Mouse (Mus musculus) heart, embryonic 15.5 days (tissue): ENCODE measurements around the gene Adora3. TPM values are rescaled to one million over a fixed set of nuclear protein-coding genes. Genes with fewer than 3 reads are reported as not detected.
A peak's percentile ranks its signal among the peaks of the same experiment; 100 is the strongest.

Source experiments
- ATAC-seq: fragments of 200-750 bp; cut with Nextera tagmentation; replicated peaks from 2 replicates; pipeline ENCODE4 v1.8.0; 2017; ENCODE audit warnings: low read depth, moderate TSS enrichment; ENCODE audit not compliant: insufficient number of reproducible peaks, insufficient read depth, low FRiP score
- H3K27ac ChIP-seq: fragments of 300-500 bp; sonication (generic); 2 replicates; pipeline ENCODE4 v1.5.1; 2015; ENCODE audit warnings: mild to moderate bottlenecking, inconsistent platforms
- H3K27me3 ChIP-seq: fragments of 300-500 bp; sonication (generic); 2 replicates; pipeline ENCODE4 v1.6.1; 2015; ENCODE audit warnings: inconsistent platforms
- H3K36me3 ChIP-seq: fragments of 300-500 bp; sonication (generic); 2 replicates; pipeline ENCODE4 v1.6.1; 2015; ENCODE audit warnings: mild to moderate bottlenecking, inconsistent platforms
- H3K4me1 ChIP-seq: fragments of 300-500 bp; sonication (generic); replicated peaks from 2 replicates; pipeline ENCODE4 v1.6.1; 2015; ENCODE audit warnings: inconsistent platforms
- H3K4me2 ChIP-seq: fragments of 300-500 bp; sonication (generic); 2 replicates; pipeline ENCODE4 v1.6.1; 2015; ENCODE audit warnings: inconsistent platforms, mild to moderate bottlenecking, moderate library complexity
- H3K4me3 ChIP-seq: fragments of 300-500 bp; sonication (generic); 2 replicates; pipeline ENCODE4 v1.5.1; 2015; ENCODE audit warnings: mild to moderate bottlenecking, inconsistent platforms
- H3K9ac ChIP-seq: fragments of 300-500 bp; sonication (generic); 2 replicates; pipeline ENCODE4 v1.6.1; 2015; ENCODE audit warnings: mild to moderate bottlenecking, inconsistent platforms
- H3K9me3 ChIP-seq: fragments of 300-500 bp; sonication (generic); replicated peaks from 2 replicates; pipeline ENCODE4 v1.6.1; 2016; ENCODE audit warnings: inconsistent platforms
- WGBS: fragments of 180-500 bp; shearing (Covaris S2); methylation state at CpG from one replicate; pipeline ENCODE4 v1.1.7; 2015; ENCODE audit warnings: mixed read lengths; 5-methylcytosine and 5-hydroxymethylcytosine counted together
- polyA plus RNA-seq: library from polyadenylated mRNA; unstranded; fragments of >200 nt; fragmentation: Nextera tagmentation; extraction: Ambion mirVana; gene quantifications from 2 replicates; pipeline ENCODE4 v1.2.1, GENCODE M21; 2015

Gene Adora3
- polyA plus RNA-seq, 1 experiment from 2014 or later: 0.19 TPM

- peak overlapping the region; percentile 67 for H3K27ac ChIP-seq
- no peaks in the 10 kb centered on the region for H3K27me3 ChIP-seq
- 0 out of 2 replicates have a peak overlapping the region, but pooled peaks have one; percentile 1 for H3K4me2 ChIP-seq
- peaks cover 4% of the 10 kb centered on the region for H3K36me3 ChIP-seq
- ATAC-seq: peak; percentile 65; the same call in 1 of the 2 replicates
- whole genome bisulfite sequencing: 42% methylated on average over 5 of the region's 5 CpGs
- H3K9ac ChIP-seq: no peak overlapping the region
- H3K9me3 ChIP-seq: no peaks in the 10 kb centered on the region
- peaks cover 15% of the 10 kb centered on the region for H3K4me1 ChIP-seq
- no peak overlapping the region for H3K4me3 ChIP-seq
Measured at GRCm38 (mm10) chr3:105935033-105935432, 64.4 kb downstream of the Adora3 start.

- ATAC-seq: no peak
- H3K4me2 ChIP-seq: no peak overlapping the region
- H3K4me1 ChIP-seq: peaks cover 15% of the 10 kb centered on the region
- H3K9me3 ChIP-seq: no peaks in the 10 kb centered on the region
- H3K9ac ChIP-seq: no peak overlapping the region
- 82% methylated on average over 4 of the region's 4 CpGs for WGBS
- H3K36me3 ChIP-seq: peaks cover 15% of the 10 kb centered on the region
- no peaks in the 10 kb centered on the region for H3K27me3 ChIP-seq
- H3K4me3 ChIP-seq: no peak overlapping the region
- no peak overlapping the region for H3K27ac ChIP-seq
Measured at GRCm38 (mm10) chr3:105936111-105936510, 65.5 kb downstream of the Adora3 start.

- no peak overlapping the region for H3K27ac ChIP-seq
- ATAC-seq: no peak
- peaks cover 74% of the 10 kb centered on the region for H3K36me3 ChIP-seq
Measured at GRCm38 (mm10) chr3:105951348-105951747, 80.7 kb downstream of the Adora3 start.

GRCm38 (mm10) chr3:105957235-105957634 is 86.6 kb downstream of the Adora3 start:
- no peak overlapping the region for H3K27ac ChIP-seq
- H3K9me3 ChIP-seq: no peaks in the 10 kb centered on the region
- WGBS: 93% methylated on average over 1 of the region's 1 CpGs
- H3K27me3 ChIP-seq: no peaks in the 10 kb centered on the region
- ATAC-seq: no peak
- peaks cover 37% of the 10 kb centered on the region for H3K4me1 ChIP-seq
- peaks cover 45% of the 10 kb centered on the region for H3K36me3 ChIP-seq
- H3K4me2 ChIP-seq: peak overlapping the region; percentile 74
- H3K9ac ChIP-seq: no peak overlapping the region
- peak overlapping the region; percentile 98 for H3K4me3 ChIP-seq

More at GRCm38 (mm10) chr3:105951348-105951747, 80.7 kb downstream of the Adora3 start:
- Histone ChIP-seq H3K4me1 (peaks cover 9% of the 10 kb centered on the region), H3K9ac (no peak overlapping the region), H3K9me3 (no peaks in the 10 kb centered on the region), H3K4me2 (no peak overlapping the region), H3K4me3 (no peak overlapping the region), H3K27me3 (no peaks in the 10 kb centered on the region)
- WGBS: 94% methylated on average over 7 of the region's 7 CpGs

GRCm38 (mm10) chr3:105958204-105958603 is 87.5 kb downstream of the Adora3 start:
- 32% methylated on average over 5 of the region's 5 CpGs for WGBS
- Histone ChIP-seq H3K36me3 (peaks cover 46% of the 10 kb centered on the region), H3K4me2 (peak overlapping the region; percentile 74), H3K4me3 (peak overlapping the region; percentile 98), H3K4me1 (peaks cover 37% of the 10 kb centered on the region), H3K27me3 (no peaks in the 10 kb centered on the region), H3K9me3 (no peaks in the 10 kb centered on the region), H3K9ac (peak overlapping the region; percentile 99), H3K27ac (peak overlapping the region; percentile 96)
- no peak for ATAC-seq

Other genes starting within 250 kb of the Adora3 start
- 18.1 and 20.6 TPM in 2 replicates for gene Ddx20, start 183.3 kb upstream of the Adora3 start, polyA plus RNA-seq
- 2.7 and 2.8 TPM in 2 replicates for gene Inka2, start 166.3 kb upstream of the Adora3 start, polyA plus RNA-seq
- 79.7 and 92.9 TPM in 2 replicates for gene Rap1a, start 69.5 kb upstream of the Adora3 start, polyA plus RNA-seq
- gene Tmigd3, start within 50 bp of the Adora3 start, polyA plus RNA-seq: 0.46 and 0.50 TPM in 2 replicates
- gene I830077J02Rik, start 61.8 kb downstream of the Adora3 start, polyA plus RNA-seq: 0.76 and 1.8 TPM in 2 replicates
- gene Wdr77, start 88.5 kb downstream of the Adora3 start, polyA plus RNA-seq: 69.9 and 92.3 TPM in 2 replicates
- gene Atp5f1, start 89.2 kb downstream of the Adora3 start, polyA plus RNA-seq: 760 and 907 TPM in 2 replicates
- gene Ovgp1, start 102.9 kb downstream of the Adora3 start, polyA plus RNA-seq: 1.3 and 1.4 TPM in 2 replicates
- 0.42 and 1.3 TPM in 2 replicates for gene Pifo, start 143.8 kb downstream of the Adora3 start, polyA plus RNA-seq
- 0.27 TPM in 1 of 2 replicates, not detected in the other for gene Chil5, start 162.0 kb downstream of the Adora3 start, polyA plus RNA-seq
- gene Chia1, start 242.4 kb downstream of the Adora3 start, polyA plus RNA-seq: 0.09 TPM in 1 of 2 replicates, not detected in the other